Mouse (Mus musculus): ENCODE data around the gene Csrp1. TPM values are rescaled to one million over a fixed set of nuclear protein-coding genes. Genes with fewer than 3 reads are reported as not detected.

The Csrp1 gene
- polyA plus RNA-seq, 1 experiment from 2014 or later, result 137 TPM

DNA sequence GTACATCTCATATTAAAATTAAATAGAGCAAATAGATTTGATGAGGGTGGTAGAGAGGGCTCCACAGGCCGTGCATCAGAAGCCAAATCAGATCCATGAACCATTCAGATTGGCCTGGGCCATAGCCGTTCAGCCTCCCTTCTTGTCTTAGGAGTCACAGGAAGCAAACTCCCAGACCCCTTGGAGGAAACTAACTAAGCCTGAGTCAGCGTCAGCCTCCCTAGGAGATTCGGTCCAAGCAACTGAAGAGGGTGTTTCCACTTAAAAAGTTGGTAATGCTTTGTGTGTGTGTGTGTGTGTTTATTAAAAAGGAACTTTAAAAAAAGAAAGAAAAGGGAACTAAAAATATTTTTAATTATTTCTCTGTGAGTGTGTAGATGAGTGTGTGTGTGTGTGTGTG, 35.0 kb upstream of the Csrp1 start:
- Histone ChIP-seq H3K36me3 (no peaks in the 10 kb centered on the region), H3K9ac (no peak overlapping the region), H3K4me2 (no peak overlapping the region), H3K27me3 (0 out of 2 replicates have a peak, but pooled peaks cover 10% of the 10 kb centered on the region), H3K9me3 (replicated peaks) (no peaks in the 10 kb centered on the region), H3K27ac (no peak overlapping the region), H3K4me1 (peaks cover 45% of the 10 kb centered on the region), H3K4me3 (replicated peaks) (no peak overlapping the region)
- WGBS, result 54% methylated on average over 4 of the region's 4 CpGs
- ATAC-seq (replicated peaks; ENCODE audit: low FRiP score), result no peak

DNA sequence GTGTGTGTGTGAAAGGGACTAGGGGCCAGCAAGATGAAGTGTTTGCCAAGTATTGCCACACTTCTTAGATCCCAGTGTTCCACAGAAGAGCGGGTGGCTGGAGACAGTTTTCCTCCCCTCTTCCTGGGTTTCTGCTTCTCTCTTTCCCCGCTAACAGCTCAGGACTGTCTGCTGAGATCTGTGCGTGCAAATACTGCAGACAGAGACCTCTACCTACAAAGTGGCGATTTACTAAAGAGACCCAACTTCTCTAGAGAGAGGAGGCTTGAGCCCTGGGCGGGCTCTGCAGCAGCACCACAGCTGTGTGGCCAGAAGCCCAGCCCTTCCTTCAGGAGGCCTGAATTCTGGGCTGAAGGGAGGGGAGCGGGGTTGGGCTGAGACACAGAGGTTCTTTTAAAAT, 34.5 kb upstream of the Csrp1 start:
- 60% methylated on average over 6 of the region's 6 CpGs for WGBS
- H3K36me3 ChIP-seq, result no peaks in the 10 kb centered on the region
- H3K27ac ChIP-seq, result 0 out of 2 replicates have a peak overlapping the region, but pooled peaks have one; percentile 1
- peak overlapping the region; percentile 95 for H3K4me2 ChIP-seq
- no peaks in the 10 kb centered on the region for H3K9me3 ChIP-seq (replicated peaks)
- no peak for ATAC-seq (replicated peaks; ENCODE audit: low FRiP score)
- H3K27me3 ChIP-seq, result 0 out of 2 replicates have a peak, but pooled peaks cover 10% of the 10 kb centered on the region
- no peak overlapping the region for H3K9ac ChIP-seq
- peaks cover 44% of the 10 kb centered on the region for H3K4me1 ChIP-seq
- 0 out of 2 replicates have a peak overlapping the region, but pooled peaks have one; percentile 5 for H3K4me3 ChIP-seq (replicated peaks)

DNA sequence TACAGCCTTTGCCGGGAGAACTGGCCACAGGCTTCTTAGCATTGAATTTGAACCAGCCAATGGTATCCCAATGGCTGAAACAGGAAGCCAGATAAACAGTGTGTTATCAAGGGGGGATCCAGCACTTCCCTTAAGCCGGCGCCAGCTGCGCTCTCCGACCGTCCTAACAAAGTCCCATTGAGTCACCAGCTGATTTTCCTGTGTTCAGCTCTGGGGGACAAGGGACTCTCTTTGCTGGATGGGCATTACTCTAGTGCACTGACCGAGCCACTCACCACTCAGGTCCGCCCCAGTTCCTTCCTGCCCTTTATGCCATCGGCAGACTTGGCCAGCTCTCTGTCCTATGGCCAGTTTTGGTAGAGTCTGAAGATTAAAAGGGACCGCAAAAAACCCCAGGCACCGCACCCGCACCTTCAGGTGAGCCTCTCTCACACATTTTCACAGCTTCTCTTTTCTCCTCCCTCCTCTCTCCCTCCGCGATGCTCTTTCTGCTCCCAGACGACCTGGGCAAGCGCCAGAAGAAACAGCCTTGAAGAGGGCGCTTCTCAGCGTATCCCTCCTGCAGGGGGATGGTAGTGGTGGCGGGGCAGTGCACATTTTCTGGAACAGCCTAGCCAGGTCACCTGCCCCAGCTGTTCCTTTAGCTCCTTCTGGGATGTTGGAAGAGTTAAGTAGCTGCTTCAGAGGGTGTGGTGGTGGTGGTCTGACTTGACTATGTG, 32.9 kb upstream of the Csrp1 start:
- Histone ChIP-seq H3K4me1 (peaks cover 46% of the 10 kb centered on the region), H3K9ac (peak overlapping the region; percentile 89), H3K27me3 (peaks cover 10% of the 10 kb centered on the region; the same call in 1 of the 2 replicates), H3K4me3 (replicated peaks) (peak overlapping the region; percentile 84), H3K9me3 (replicated peaks) (no peaks in the 10 kb centered on the region), H3K36me3 (no peaks in the 10 kb centered on the region), H3K27ac (peak overlapping the region; percentile 95), H3K4me2 (peak overlapping the region; percentile 95)
- 0 out of 2 replicates have a peak, but pooled peaks have one; percentile 31 for ATAC-seq (replicated peaks; ENCODE audit: low FRiP score)
- under 1% methylated on average over 19 of the region's 19 CpGs for WGBS

DNA sequence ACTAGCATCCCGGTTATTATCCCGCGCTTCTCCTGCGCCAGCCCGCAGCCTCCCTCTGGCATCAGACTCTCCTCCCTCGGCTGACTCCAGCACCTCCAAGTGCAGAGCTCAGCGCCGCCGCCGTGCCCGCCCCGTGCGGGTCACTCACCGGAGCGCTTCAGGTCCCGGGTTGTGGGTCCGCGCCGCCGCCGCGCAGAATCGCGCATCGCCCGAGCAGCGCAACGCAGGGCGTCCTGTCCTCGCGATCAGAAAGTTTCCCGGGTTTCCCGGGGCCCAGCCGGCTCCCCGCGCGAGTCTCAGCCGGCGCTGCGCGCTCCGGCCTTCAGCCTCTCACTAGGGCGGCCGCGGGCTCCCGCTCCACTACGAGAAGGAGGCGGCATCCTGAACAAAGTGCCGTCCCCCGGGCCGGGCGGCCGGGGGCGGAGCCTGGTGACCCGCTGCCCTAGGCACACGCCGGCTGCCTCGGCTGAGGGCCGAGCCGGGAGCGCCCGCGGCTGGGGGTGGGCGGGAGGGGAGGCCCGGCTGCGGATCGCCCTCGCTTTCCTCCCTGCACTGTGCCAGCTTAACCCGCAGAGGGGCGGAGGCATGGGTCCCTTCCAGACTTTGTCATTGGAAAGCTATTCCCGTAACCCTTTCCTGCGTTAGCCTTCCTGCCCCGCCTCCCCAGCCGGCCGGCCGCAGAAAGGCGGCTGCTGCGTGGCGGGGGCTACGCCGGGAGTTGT, 31.9 kb upstream of the Csrp1 start:
- Histone ChIP-seq H3K27me3 (peaks cover 10% of the 10 kb centered on the region; the same call in 1 of the 2 replicates), H3K4me2 (peak overlapping the region; percentile 95), H3K27ac (peak overlapping the region; percentile 95), H3K9ac (peak overlapping the region; percentile 89), H3K9me3 (replicated peaks) (no peaks in the 10 kb centered on the region), H3K36me3 (no peaks in the 10 kb centered on the region), H3K4me1 (peaks cover 44% of the 10 kb centered on the region), H3K4me3 (replicated peaks) (peak overlapping the region; percentile 84)
- ATAC-seq (replicated peaks; ENCODE audit: low FRiP score), result peak; percentile 90
- WGBS, result under 1% methylated on average over 80 of the region's 81 CpGs

DNA sequence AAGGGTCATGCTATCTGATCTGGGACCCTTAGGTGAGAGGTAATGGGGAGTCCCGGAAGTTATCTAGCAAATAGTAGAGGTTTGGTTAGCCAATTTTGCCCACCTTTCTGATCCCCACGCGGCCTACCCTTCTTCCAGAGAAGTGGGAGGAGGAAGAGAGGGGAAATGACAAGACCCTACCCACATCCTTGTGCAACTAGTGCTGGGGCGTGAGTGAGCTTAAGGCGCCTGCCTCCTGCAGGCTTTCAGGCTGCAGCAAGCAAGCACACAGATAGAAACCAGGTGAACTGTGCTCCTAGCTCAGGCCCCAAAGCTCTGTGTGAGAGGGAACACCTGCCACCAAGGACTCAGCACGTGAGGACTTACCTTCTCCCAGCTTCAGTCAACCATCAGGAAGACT, 31.2 kb upstream of the Csrp1 start:
- no peak for ATAC-seq (replicated peaks; ENCODE audit: low FRiP score)
- 16% methylated on average over 6 of the region's 6 CpGs for WGBS

DNA sequence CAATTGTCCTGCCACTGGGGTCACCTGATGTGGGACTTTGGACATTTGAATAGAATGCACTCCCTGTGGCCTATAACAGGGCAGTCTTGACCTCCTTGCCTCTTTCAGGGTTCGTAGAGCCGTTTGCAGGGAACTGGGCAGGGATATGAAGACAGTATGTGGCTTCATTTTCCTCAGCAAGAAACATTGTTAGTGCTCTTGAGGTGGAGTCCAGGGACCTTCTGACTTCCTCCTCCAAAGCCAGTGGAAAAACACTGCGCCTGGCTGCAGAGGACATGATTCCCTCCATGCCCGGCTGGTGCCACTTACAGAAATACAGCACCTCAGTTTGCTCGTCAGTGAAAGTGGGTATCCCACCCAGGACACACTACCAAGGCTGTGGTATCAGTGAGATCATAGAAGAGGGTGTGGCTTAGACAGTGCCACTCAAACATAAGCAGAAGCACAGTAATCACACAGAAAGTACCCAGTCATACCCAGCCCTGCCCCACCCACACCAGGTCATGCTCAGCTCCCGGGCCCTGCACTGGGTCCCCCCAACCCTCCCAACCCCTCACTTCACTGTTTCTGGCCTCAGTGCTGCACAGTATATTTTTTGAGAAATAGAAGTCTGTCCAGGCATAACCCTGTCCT, 29.0 kb upstream of the Csrp1 start:
- H3K9me3 ChIP-seq (replicated peaks), result no peaks in the 10 kb centered on the region
- H3K9ac ChIP-seq, result no peak overlapping the region
- H3K27me3 ChIP-seq, result peaks cover 10% of the 10 kb centered on the region; the same call in 1 of the 2 replicates
- no peak overlapping the region for H3K4me2 ChIP-seq
- no peak overlapping the region for H3K4me3 ChIP-seq (replicated peaks)
- H3K36me3 ChIP-seq, result no peaks in the 10 kb centered on the region
- H3K4me1 ChIP-seq, result peaks cover 36% of the 10 kb centered on the region
- no peak for ATAC-seq (replicated peaks; ENCODE audit: low FRiP score)
- peak overlapping the region; percentile 73 for H3K27ac ChIP-seq
- WGBS, result 78% methylated on average over 6 of the region's 6 CpGs

More for the DNA sequence above, 31.2 kb upstream of the Csrp1 start:
- Histone ChIP-seq H3K27me3 (peaks cover 10% of the 10 kb centered on the region; the same call in 1 of the 2 replicates), H3K4me3 (replicated peaks) (peak overlapping the region; percentile 84), H3K27ac (peak overlapping the region; percentile 95), H3K4me1 (peaks cover 44% of the 10 kb centered on the region), H3K36me3 (no peaks in the 10 kb centered on the region), H3K9me3 (replicated peaks) (no peaks in the 10 kb centered on the region), H3K9ac (peak overlapping the region; percentile 89; the same call in 1 of the 2 replicates), H3K4me2 (peak overlapping the region; percentile 95)

DNA sequence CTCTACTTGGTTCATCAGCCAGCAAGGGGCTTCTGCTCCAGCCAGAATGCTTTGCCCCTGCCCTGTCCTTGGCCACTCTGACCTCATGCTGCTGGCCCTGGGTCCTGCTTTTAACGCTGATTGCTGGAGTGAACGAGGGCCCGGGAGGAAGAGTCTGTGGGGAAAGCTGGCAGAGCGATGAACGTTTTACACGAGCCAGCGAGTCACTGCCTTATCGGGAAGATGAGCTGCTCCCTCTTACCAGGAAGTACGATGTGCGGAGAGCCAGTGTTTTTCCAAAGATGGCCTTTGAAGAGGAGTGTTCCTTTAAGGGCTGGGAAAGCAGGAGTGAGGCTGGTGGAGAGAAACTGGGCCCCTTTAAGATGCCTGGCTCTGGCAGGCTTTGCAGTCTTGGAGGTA, 28.4 kb upstream of the Csrp1 start:
- Histone ChIP-seq H3K9me3 (replicated peaks) (no peaks in the 10 kb centered on the region), H3K27me3 (peaks cover 6% of the 10 kb centered on the region; the same call in 1 of the 2 replicates), H3K4me1 (peaks cover 31% of the 10 kb centered on the region), H3K36me3 (no peaks in the 10 kb centered on the region), H3K4me2 (0 out of 2 replicates have a peak overlapping the region, but pooled peaks have one; percentile 1), H3K27ac (peak overlapping the region; percentile 73), H3K9ac (no peak overlapping the region), H3K4me3 (replicated peaks) (no peak overlapping the region)
- ATAC-seq (replicated peaks; ENCODE audit: low FRiP score), result no peak
- WGBS, result 16% methylated on average over 10 of the region's 10 CpGs

DNA sequence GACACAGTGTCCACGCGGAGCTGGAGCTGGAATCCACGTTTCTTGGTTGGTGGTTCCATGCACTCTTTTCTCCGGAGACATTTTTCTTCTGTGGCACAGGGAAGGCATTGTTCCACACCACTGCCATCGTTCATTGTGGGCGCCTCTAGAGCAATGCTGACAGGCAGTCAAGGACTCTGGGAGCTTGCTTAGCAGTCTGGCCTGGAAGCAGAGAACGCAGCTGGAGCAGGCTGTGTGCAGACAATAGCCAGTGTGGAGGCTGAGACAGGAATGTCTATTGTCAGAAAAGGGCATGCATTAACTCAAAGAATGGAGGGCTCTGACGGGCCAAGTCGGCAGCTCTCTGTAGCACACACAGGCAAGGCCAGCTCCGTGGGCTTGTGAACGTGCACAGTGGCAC, 25.7 kb upstream of the Csrp1 start:
- 75% methylated on average over 11 of the region's 11 CpGs for WGBS
- Histone ChIP-seq H3K4me3 (replicated peaks) (no peak overlapping the region), H3K36me3 (no peaks in the 10 kb centered on the region), H3K27me3 (peaks cover 7% of the 10 kb centered on the region; the same call in 1 of the 2 replicates), H3K4me2 (no peak overlapping the region), H3K9ac (no peak overlapping the region), H3K9me3 (replicated peaks) (no peaks in the 10 kb centered on the region), H3K4me1 (peaks cover 34% of the 10 kb centered on the region), H3K27ac (no peak overlapping the region)
- no peak for ATAC-seq (replicated peaks; ENCODE audit: low FRiP score)

DNA sequence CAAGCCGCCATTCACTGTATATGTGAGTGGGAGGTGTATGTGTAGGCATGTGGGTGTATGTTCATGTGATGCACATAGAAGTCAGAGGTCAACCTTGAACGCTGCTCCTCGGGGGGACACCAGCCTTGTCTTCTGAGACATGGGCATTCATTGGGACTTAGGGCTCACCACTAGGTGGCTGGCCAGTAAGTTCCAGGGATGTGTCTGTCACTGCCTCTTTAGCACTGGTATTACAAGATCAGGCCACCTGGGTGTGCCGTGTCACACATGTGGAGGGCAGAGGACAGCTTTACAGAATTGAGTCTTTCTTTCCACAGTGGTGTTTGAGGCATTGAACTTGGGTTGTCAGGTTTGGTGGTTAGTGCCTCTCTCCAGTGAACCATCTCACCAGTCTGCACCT, 22.4 kb upstream of the Csrp1 start:
- Histone ChIP-seq H3K27ac (no peak overlapping the region), H3K27me3 (peaks cover 3% of the 10 kb centered on the region; the same call in 1 of the 2 replicates), H3K4me2 (no peak overlapping the region), H3K9me3 (replicated peaks) (no peaks in the 10 kb centered on the region), H3K4me3 (replicated peaks) (no peak overlapping the region), H3K9ac (no peak overlapping the region), H3K36me3 (no peaks in the 10 kb centered on the region), H3K4me1 (peaks cover 32% of the 10 kb centered on the region)
- WGBS, result 65% methylated on average over 4 of the region's 4 CpGs
- no peak; the same call in 1 of the 2 replicates for ATAC-seq (replicated peaks; ENCODE audit: low FRiP score)

DNA sequence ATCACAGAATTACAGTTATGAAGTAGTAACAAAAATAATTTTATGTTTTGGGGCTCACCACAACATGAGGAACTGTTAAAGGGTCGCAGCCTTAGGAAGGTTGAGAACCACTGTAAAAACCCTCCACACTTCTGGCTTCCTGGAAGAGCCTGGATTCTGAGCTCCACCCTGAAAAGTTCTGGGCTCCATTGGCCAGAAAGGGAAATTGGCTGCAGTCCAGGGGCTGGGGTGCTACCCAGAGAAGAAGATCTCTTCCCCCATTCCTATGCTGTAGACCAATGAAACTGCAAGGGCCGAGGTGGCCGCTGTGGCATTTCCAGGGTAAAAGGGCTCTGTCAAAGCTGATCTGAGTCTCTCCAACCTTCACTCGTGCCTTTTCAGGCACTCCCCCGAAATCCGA, 21.8 kb upstream of the Csrp1 start:
- Histone ChIP-seq H3K36me3 (no peaks in the 10 kb centered on the region), H3K9me3 (replicated peaks) (no peaks in the 10 kb centered on the region), H3K9ac (no peak overlapping the region), H3K4me3 (replicated peaks) (no peak overlapping the region), H3K27me3 (peaks cover 3% of the 10 kb centered on the region; the same call in 1 of the 2 replicates), H3K27ac (peak overlapping the region; percentile 51; the same call in 1 of the 2 replicates), H3K4me1 (peaks cover 32% of the 10 kb centered on the region), H3K4me2 (peak overlapping the region; percentile 71; the same call in 1 of the 2 replicates)
- 0 out of 2 replicates have a peak, but pooled peaks have one; percentile 3 for ATAC-seq (replicated peaks; ENCODE audit: low FRiP score)
- WGBS, result 26% methylated on average over 6 of the region's 6 CpGs

DNA sequence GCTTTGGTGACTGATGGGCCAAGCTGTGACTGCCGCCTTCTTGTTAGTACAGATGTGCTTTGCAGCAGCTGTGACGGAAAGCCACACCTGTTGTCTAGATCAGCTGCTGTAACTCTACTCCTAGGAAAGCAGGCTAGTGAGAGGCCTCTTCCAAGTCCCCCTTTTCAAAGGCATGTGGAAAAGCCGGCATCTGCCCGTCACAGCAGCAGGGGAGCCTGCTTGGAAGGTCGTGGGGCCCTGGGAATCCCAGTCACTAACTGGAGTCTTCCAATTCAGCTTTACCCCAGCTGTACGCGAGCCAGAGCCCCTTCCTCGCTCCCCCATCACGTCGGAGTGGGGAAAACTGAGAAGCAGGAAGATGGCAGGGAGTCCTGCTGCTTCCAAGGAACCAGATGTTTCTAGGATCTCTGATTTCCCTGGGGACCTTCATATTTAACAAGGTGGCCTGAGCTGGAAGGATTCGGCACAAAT, 21.4 kb upstream of the Csrp1 start:
- peak overlapping the region; percentile 36 for H3K4me3 ChIP-seq (replicated peaks)
- peaks cover 32% of the 10 kb centered on the region for H3K4me1 ChIP-seq
- H3K27me3 ChIP-seq, result peaks cover 3% of the 10 kb centered on the region; the same call in 1 of the 2 replicates
- H3K9me3 ChIP-seq (replicated peaks), result no peaks in the 10 kb centered on the region
- H3K4me2 ChIP-seq, result peak overlapping the region; percentile 71
- H3K36me3 ChIP-seq, result no peaks in the 10 kb centered on the region
- 0 out of 2 replicates have a peak, but pooled peaks have one; percentile 14 for ATAC-seq (replicated peaks; ENCODE audit: low FRiP score)
- 9% methylated on average over 11 of the region's 11 CpGs for WGBS
- 0 out of 2 replicates have a peak overlapping the region, but pooled peaks have one; percentile 24 for H3K9ac ChIP-seq
- peak overlapping the region; percentile 51; the same call in 1 of the 2 replicates for H3K27ac ChIP-seq

All from kidney, embryonic 15.5 days (tissue).